Mouse (Mus musculus) heart, embryonic 11.5 days (tissue): ENCODE data around the gene Hoxc5. TPM values are rescaled to one million over a fixed set of nuclear protein-coding genes. Genes with fewer than 3 reads are reported as not detected.

Experiments used
- ATAC-seq: fragments of 200-750 bp; cut with Nextera tagmentation; replicated peaks from 2 replicates; pipeline ENCODE4 v1.8.0; 2017; ENCODE audit warnings: moderate library complexity; ENCODE audit not compliant: insufficient number of reproducible peaks, low FRiP score, low TSS enrichment
- H3K27ac ChIP-seq: fragments of 300-500 bp; sonication (generic); 2 replicates; pipeline ENCODE4 v1.5.1; 2014; ENCODE audit warnings: mild to moderate bottlenecking, low read depth, low read length
- H3K27me3 ChIP-seq: fragments of 300-500 bp; sonication (generic); 2 replicates; pipeline ENCODE4 v1.6.1; 2014; ENCODE audit warnings: mild to moderate bottlenecking, low read length, mixed read lengths; ENCODE audit not compliant: control insufficient read depth, insufficient read depth
- H3K36me3 ChIP-seq: fragments of 300-500 bp; sonication (generic); 2 replicates; pipeline ENCODE4 v1.6.1; 2014; ENCODE audit warnings: mild to moderate bottlenecking, low read length, moderate library complexity, mixed read lengths; ENCODE audit not compliant: control insufficient read depth, insufficient read depth
- H3K4me1 ChIP-seq: fragments of 300-500 bp; sonication (generic); 2 replicates; pipeline ENCODE4 v1.6.1; 2014; ENCODE audit warnings: low read length; ENCODE audit not compliant: control insufficient read depth, insufficient read depth
- H3K4me2 ChIP-seq: fragments of 300-500 bp; sonication (generic); 2 replicates; pipeline ENCODE4 v1.6.1; 2014; ENCODE audit warnings: mild to moderate bottlenecking, moderate library complexity
- H3K4me3 ChIP-seq: fragments of 300-500 bp; sonication (generic); 2 replicates; pipeline ENCODE4 v1.5.1; 2014; ENCODE audit warnings: low read depth, low read length
- H3K9ac ChIP-seq: fragments of 300-500 bp; sonication (generic); 2 replicates; pipeline ENCODE4 v1.6.1; 2014; ENCODE audit warnings: mild to moderate bottlenecking, low read depth, low read length, moderate library complexity
- H3K9me3 ChIP-seq: fragments of 300-500 bp; sonication (generic); replicated peaks from 2 replicates; pipeline ENCODE4 v1.6.1; 2016; ENCODE audit warnings: low read length; ENCODE audit not compliant: control insufficient read depth
- WGBS: fragments of 180-500 bp; shearing (Covaris S2); extraction: QIAGEN DNeasy Blood & Tissue Kit; methylation state at CpG from one replicate; pipeline ENCODE4 v1.1.7; 2014; ENCODE audit not compliant: insufficient replicate concordance; 5-methylcytosine and 5-hydroxymethylcytosine counted together
- polyA plus RNA-seq: library from polyadenylated mRNA; unstranded; fragments of >200 nt; fragmentation: Nextera tagmentation; extraction: Ambion mirVana; gene quantifications from 2 replicates; pipeline ENCODE4 v1.2.1, GENCODE M21; 2014

The Hoxc5 gene
- polyA plus RNA-seq = 1.7 TPM in 2 replicates

GRCm38 (mm10) chr15:102967312-102967510, at the start of gene Hoxc5:
Hoxc5 (plus strand) TSS chr15:102967443.
- H3K9me3 ChIP-seq = no peaks in the 10 kb centered on the region
- H3K4me2 ChIP-seq = peak within 1 kb of the TSS; percentile 23; the same call in 1 of the 2 replicates
- H3K4me1 ChIP-seq = 0 out of 2 replicates have a peak, but pooled peaks cover 2% of the 10 kb centered on the region
- H3K36me3 ChIP-seq = no peaks in the 10 kb centered on the region
- no peak for ATAC-seq
- 0% methylated on average over 12 of the region's 12 CpGs for WGBS
- H3K9ac ChIP-seq = no peak within 1 kb of the TSS
- no peak within 1 kb of the TSS for H3K27ac ChIP-seq
- H3K4me3 ChIP-seq = peak within 1 kb of the TSS; percentile 14; the same call in 1 of the 2 replicates
- H3K27me3 ChIP-seq = peaks cover 98% of the 10 kb centered on the region

GRCm38 (mm10) chr15:102917972-102918572, 49.2 kb upstream of the Hoxc5 start:
- H3K4me2 ChIP-seq = no peak overlapping the region
- ATAC-seq = no peak
- 1% methylated on average over 20 of the region's 20 CpGs for WGBS

GRCm38 (mm10) chr15:102918611-102919265, 48.5 kb upstream of the Hoxc5 start:
- H3K27me3 ChIP-seq = peaks cover 92% of the 10 kb centered on the region
- no peak overlapping the region for H3K4me3 ChIP-seq
- no peak overlapping the region for H3K27ac ChIP-seq
- no peaks in the 10 kb centered on the region for H3K9me3 ChIP-seq
- H3K4me1 ChIP-seq = peaks cover 6% of the 10 kb centered on the region; the same call in 1 of the 2 replicates
- no peak for ATAC-seq
- H3K36me3 ChIP-seq = no peaks in the 10 kb centered on the region
- no peak overlapping the region for H3K4me2 ChIP-seq
- 3% methylated on average over 7 of the region's 7 CpGs for whole genome bisulfite sequencing
- H3K9ac ChIP-seq = no peak overlapping the region

More at GRCm38 (mm10) chr15:102917972-102918572, 49.2 kb upstream of the Hoxc5 start:
- H3K9me3 ChIP-seq = no peaks in the 10 kb centered on the region
- no peak overlapping the region for H3K4me3 ChIP-seq
- no peak overlapping the region for H3K27ac ChIP-seq
- no peaks in the 10 kb centered on the region for H3K36me3 ChIP-seq
- H3K4me1 ChIP-seq = peaks cover 6% of the 10 kb centered on the region; the same call in 1 of the 2 replicates
- H3K27me3 ChIP-seq = peaks cover 91% of the 10 kb centered on the region
- no peak overlapping the region for H3K9ac ChIP-seq

- Histone ChIP-seq H3K9ac (no peak overlapping the region), H3K4me2 (no peak overlapping the region), H3K4me3 (no peak overlapping the region), H3K4me1 (peaks cover 6% of the 10 kb centered on the region; the same call in 1 of the 2 replicates), H3K27me3 (peaks cover 96% of the 10 kb centered on the region), H3K9me3 (no peaks in the 10 kb centered on the region), H3K27ac (no peak overlapping the region), H3K36me3 (no peaks in the 10 kb centered on the region)
- WGBS = 6% methylated on average over 12 of the region's 12 CpGs
- ATAC-seq = no peak
Observed at GRCm38 (mm10) chr15:102919336-102920180, 47.7 kb upstream of the Hoxc5 start.

DNA sequence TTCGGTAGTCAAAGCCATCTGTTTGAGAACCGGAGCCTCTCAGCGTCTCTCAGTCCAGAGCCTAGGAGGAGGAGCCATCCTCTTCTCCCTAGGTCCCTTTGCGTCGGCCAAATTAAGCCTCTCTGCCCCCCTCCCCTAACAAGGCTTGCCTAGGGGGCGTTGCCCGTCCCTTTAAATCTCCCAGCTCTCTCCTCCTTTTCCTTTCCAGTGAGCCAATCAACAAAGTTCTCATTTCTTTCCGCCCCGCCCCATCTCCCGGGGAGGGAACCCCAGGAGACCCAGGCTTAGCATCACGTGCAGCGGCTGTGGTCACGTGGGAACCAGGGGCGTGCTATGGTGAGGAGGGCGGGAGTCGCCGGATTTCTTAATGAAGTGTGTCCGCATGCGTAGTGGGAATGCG, 46.6 kb upstream of the Hoxc5 start:
- Histone ChIP-seq H3K9me3 (no peaks in the 10 kb centered on the region), H3K27me3 (peaks cover 97% of the 10 kb centered on the region), H3K27ac (no peak overlapping the region), H3K4me1 (peaks cover 6% of the 10 kb centered on the region; the same call in 1 of the 2 replicates), H3K4me3 (peak overlapping the region; percentile 3; the same call in 1 of the 2 replicates), H3K36me3 (no peaks in the 10 kb centered on the region), H3K9ac (no peak overlapping the region), H3K4me2 (peak overlapping the region; percentile 50)
- WGBS = 2% methylated on average over 20 of the region's 20 CpGs
- no peak for ATAC-seq

DNA sequence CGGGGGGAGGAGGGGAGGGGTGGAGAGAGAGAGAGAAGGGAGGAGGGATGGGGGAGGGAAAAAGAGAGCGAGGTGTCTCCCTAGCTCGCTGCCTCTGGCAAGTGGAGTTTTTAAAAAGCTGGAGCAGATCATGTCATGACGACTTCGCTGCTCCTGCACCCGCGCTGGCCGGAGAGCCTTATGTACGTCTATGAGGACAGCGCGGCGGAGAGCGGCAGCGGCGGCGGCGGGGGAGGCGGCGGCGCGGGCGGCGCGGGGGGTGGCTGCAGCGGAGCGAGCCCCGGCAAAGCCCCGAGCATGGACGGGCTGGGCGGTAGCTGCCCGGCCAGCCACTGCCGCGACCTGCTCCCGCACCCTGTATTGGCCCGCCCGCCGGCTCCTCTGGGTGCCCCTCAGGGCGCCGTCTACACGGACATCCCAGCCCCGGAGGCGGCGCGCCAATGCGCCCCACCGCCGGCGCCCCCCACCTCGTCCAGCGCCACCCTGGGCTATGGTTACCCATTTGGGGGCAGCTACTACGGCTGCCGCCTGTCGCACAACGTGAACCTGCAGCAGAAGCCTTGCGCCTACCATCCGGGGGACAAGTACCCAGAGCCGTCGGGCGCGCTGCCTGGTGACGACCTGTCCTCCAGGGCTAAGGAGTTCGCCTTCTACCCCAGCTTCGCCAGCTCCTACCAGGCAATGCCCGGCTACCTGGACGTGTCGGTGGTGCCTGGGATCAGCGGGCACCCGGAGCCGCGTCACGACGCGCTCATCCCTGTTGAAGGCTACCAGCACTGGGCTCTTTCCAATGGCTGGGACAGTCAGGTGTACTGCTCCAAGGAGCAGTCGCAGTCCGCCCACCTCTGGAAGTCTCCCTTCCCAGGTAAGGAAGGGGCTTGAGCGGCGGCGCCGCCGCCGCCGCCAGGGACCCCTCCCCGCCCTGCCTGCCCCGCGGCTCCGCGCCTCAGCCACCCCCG, 45.9 kb upstream of the Hoxc5 start, which contains the start of gene Hoxc13:
Gene Hoxc13, plus strand, starts transcription at position 51 of the 959 bp plus-strand sequence.
- Histone ChIP-seq H3K9me3 (no peaks in the 10 kb centered on the region), H3K9ac (no peak within 1 kb of the TSS), H3K27me3 (peaks cover 97% of the 10 kb centered on the region), H3K4me2 (peak within 1 kb of the TSS; percentile 50), H3K27ac (no peak within 1 kb of the TSS), H3K4me3 (peak within 1 kb of the TSS; percentile 22), H3K4me1 (peaks cover 6% of the 10 kb centered on the region; the same call in 1 of the 2 replicates), H3K36me3 (no peaks in the 10 kb centered on the region)
- peak; percentile 42; the same call in 1 of the 2 replicates for ATAC-seq
- 2% methylated on average over 85 of the region's 88 CpGs for WGBS

DNA sequence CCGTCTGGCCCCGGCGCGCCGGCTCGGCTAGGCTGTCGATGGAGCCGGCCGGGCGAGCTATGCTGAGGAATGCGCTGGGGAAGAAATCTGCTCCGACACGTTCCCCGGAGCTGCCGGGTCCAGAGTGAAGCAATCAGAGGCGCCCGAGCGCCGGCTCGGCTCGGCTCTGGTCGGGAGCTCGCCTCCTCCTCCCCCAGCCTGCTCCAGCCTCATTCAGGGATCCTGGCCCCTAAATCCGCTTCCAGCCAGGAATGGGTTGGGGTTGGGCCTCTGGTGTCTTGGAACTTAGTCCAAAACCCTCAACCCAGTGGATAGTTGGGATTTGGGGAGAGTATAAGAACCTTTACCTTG, 45.3 kb upstream of the Hoxc5 start:
- WGBS = 1% methylated on average over 24 of the region's 24 CpGs
- Histone ChIP-seq H3K36me3 (no peaks in the 10 kb centered on the region), H3K9me3 (no peaks in the 10 kb centered on the region), H3K27me3 (peaks cover 96% of the 10 kb centered on the region), H3K4me3 (peak overlapping the region; percentile 4), H3K27ac (no peak overlapping the region), H3K4me1 (peaks cover 6% of the 10 kb centered on the region; the same call in 1 of the 2 replicates), H3K4me2 (peak overlapping the region; percentile 24; the same call in 1 of the 2 replicates), H3K9ac (no peak overlapping the region)
- ATAC-seq = no peak
